Mouse (Mus musculus): Measurements from ENCODE around the gene Gpr62. TPM values are rescaled to one million over a fixed set of nuclear protein-coding genes. Genes with fewer than 3 reads are reported as not detected.

Gene Gpr62
- polyA plus RNA-seq, 1 experiment from 2014 or later = 0.66 TPM

DNA sequence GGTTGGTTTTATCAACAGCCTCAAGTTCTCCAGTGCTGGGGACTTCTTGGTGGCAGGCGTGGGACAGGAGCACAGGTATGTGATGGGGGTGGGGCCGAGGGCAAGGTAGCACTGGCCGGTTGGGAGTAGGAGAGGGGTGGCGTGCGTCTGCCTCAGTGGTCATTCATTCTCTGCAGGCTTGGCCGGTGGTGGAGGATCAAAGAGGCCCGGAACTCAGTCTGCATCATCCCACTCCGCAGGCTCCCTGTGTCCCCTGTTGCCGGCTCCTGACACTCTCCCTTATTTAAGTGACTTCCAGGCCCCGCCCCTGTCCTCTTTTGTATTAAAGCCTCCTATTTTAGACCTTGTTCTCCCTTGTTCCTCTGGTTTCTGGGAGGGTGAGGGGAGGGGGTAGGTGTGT lies 19.3 kb upstream of the Gpr62 start:
- Histone ChIP-seq H3K4me2 (replicated peaks; ENCODE audit: low read depth, low read length) (no peak overlapping the region), H3K27ac (ENCODE audit: low read depth, low read length) (no peak overlapping the region), H3K9me3 (ENCODE audit: control insufficient read depth, low read length) (no peaks in the 10 kb centered on the region), H3K4me3 (ENCODE audit: low read length) (no peak overlapping the region), H3K9ac (ENCODE audit: low read depth, low read length) (no peak overlapping the region), H3K4me1 (ENCODE audit: control insufficient read depth, insufficient read depth, low read length) (no peaks in the 10 kb centered on the region), H3K36me3 (ENCODE audit: control insufficient read depth, insufficient read depth, low read length) (peaks cover 54% of the 10 kb centered on the region), H3K27me3 (ENCODE audit: control insufficient read depth, insufficient read depth, low read length) (no peaks in the 10 kb centered on the region)
- no peak for ATAC-seq (ENCODE audit: low FRiP score, low TSS enrichment)
- 81% methylated on average over 10 of the region's 10 CpGs for WGBS

DNA sequence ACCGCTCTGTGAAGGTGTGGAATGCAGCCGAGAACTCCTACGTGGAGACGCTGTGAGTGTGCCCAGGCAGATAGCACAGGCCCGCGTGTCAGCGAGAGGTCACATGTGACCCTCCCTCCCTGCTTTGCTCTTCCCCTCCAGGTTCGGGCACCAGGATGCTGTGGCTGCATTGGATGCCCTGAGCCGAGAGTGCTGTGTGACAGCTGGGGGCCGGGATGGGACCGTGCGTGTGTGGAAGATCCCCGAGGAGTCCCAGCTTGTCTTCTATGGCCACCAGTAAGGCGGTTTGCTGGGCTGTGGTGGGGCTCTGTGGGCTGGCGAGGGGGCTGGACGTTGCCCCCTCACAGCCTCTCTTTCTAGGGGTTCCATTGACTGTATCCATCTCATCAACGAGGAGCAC lies 17.9 kb upstream of the Gpr62 start:
- Histone ChIP-seq H3K27me3 (ENCODE audit: control insufficient read depth, insufficient read depth, low read length) (no peaks in the 10 kb centered on the region), H3K36me3 (ENCODE audit: control insufficient read depth, insufficient read depth, low read length) (peaks cover 54% of the 10 kb centered on the region), H3K4me2 (replicated peaks; ENCODE audit: low read depth, low read length) (no peak overlapping the region), H3K4me3 (ENCODE audit: low read length) (no peak overlapping the region), H3K9ac (ENCODE audit: low read depth, low read length) (no peak overlapping the region), H3K4me1 (ENCODE audit: control insufficient read depth, insufficient read depth, low read length) (no peaks in the 10 kb centered on the region), H3K9me3 (ENCODE audit: control insufficient read depth, low read length) (no peaks in the 10 kb centered on the region), H3K27ac (ENCODE audit: low read depth, low read length) (no peak overlapping the region)
- no peak for ATAC-seq (ENCODE audit: low FRiP score, low TSS enrichment)
- 92% methylated on average over 17 of the region's 17 CpGs for WGBS

DNA sequence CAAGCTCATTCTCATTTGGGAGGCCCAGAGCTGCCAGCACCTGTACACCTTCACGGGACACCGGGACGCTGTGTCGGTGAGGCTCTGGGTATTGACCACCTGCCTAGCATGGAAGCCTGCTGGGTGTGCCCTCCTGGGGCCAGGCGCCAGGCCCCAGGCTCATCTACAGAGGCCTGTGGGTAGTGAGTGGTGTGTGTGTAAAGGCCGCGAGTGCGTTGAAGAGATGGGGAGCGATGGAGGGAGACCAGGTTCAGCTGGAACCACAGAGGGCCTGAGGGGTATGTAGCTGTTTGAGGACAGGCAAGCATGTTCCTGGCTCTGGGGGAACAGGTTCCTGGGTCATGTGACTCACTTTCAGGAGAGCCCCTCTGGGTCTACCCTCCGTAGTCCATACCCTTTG lies 17.4 kb upstream of the Gpr62 start:
- 93% methylated on average over 10 of the region's 10 CpGs for WGBS
- H3K9ac ChIP-seq (ENCODE audit: low read depth, low read length) = no peak overlapping the region

DNA sequence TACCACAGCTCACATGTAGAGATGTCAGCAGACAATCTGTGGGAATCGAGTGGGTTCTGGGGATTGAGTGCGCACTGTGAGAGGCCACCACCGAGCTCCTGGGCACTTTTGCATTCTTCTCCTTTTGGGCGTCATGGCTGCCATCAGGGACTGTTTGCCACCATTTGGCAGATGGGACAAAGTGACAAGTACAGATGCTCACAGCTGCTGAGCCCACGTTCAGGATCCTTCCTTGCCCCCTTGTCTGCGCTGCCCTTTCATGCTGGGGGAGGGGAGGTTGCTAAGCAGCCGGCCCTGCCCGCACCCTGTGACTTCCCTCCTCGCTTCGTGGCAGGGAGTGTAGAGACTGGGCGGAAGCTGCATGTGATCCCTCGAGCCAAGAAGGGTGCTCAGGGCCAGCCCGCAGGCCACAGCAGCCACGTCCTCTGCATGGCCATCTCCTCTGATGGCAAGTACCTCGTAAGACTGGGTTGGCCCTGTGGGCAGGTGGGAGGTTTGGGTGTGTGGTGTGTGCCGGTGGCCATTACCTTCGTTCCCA lies 16.9 kb upstream of the Gpr62 start:
- ATAC-seq (ENCODE audit: low FRiP score, low TSS enrichment) = no peak
- Histone ChIP-seq H3K36me3 (ENCODE audit: control insufficient read depth, insufficient read depth, low read length) (peaks cover 54% of the 10 kb centered on the region), H3K4me3 (ENCODE audit: low read length) (no peak overlapping the region), H3K27ac (ENCODE audit: low read depth, low read length) (no peak overlapping the region), H3K27me3 (ENCODE audit: control insufficient read depth, insufficient read depth, low read length) (no peaks in the 10 kb centered on the region), H3K4me2 (replicated peaks; ENCODE audit: low read depth, low read length) (no peak overlapping the region), H3K4me1 (ENCODE audit: control insufficient read depth, insufficient read depth, low read length) (peaks cover 9% of the 10 kb centered on the region), H3K9me3 (ENCODE audit: control insufficient read depth, low read length) (no peaks in the 10 kb centered on the region), H3K9ac (ENCODE audit: low read depth, low read length) (no peak overlapping the region)
- WGBS = 89% methylated on average over 17 of the region's 17 CpGs

More for the DNA sequence above, 17.4 kb upstream of the Gpr62 start:
- H3K27me3 ChIP-seq (ENCODE audit: control insufficient read depth, insufficient read depth, low read length) = no peaks in the 10 kb centered on the region
- no peak overlapping the region for H3K4me3 ChIP-seq (ENCODE audit: low read length)
- H3K4me2 ChIP-seq (replicated peaks; ENCODE audit: low read depth, low read length) = no peak overlapping the region
- peaks cover 4% of the 10 kb centered on the region for H3K4me1 ChIP-seq (ENCODE audit: control insufficient read depth, insufficient read depth, low read length)
- no peaks in the 10 kb centered on the region for H3K9me3 ChIP-seq (ENCODE audit: control insufficient read depth, low read length)
- no peak overlapping the region for H3K27ac ChIP-seq (ENCODE audit: low read depth, low read length)
- H3K36me3 ChIP-seq (ENCODE audit: control insufficient read depth, insufficient read depth, low read length) = peaks cover 54% of the 10 kb centered on the region
- no peak for ATAC-seq (ENCODE audit: low FRiP score, low TSS enrichment)

DNA sequence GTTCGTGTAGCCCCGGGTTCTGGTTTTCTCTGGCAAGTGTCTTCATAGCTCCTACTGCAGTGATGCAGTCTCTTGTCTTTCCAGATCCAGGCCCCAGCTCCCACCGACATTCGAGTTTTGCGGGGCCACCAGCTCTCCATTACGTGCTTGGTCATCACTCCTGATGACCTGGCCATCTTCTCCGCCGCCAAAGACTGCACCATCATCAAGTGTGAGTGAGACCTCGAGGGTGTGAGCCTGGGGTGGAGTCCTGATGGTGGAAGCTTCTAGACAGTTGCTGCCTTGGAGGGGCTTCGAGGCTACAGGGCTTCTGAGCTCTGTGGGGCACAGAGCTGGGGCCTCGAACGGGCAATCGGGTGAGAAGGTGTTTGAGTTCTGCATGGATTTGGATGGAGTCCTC lies 15.9 kb upstream of the Gpr62 start:
- no peak overlapping the region for H3K9ac ChIP-seq (ENCODE audit: low read depth, low read length)
- no peaks in the 10 kb centered on the region for H3K9me3 ChIP-seq (ENCODE audit: control insufficient read depth, low read length)
- H3K27ac ChIP-seq (ENCODE audit: low read depth, low read length) = no peak overlapping the region
- WGBS = 90% methylated on average over 13 of the region's 13 CpGs
- peaks cover 9% of the 10 kb centered on the region for H3K4me1 ChIP-seq (ENCODE audit: control insufficient read depth, insufficient read depth, low read length)
- H3K4me2 ChIP-seq (replicated peaks; ENCODE audit: low read depth, low read length) = no peak overlapping the region
- no peak for ATAC-seq (ENCODE audit: low FRiP score, low TSS enrichment)
- H3K36me3 ChIP-seq (ENCODE audit: control insufficient read depth, insufficient read depth, low read length) = peaks cover 54% of the 10 kb centered on the region
- no peak overlapping the region for H3K4me3 ChIP-seq (ENCODE audit: low read length)
- H3K27me3 ChIP-seq (ENCODE audit: control insufficient read depth, insufficient read depth, low read length) = no peaks in the 10 kb centered on the region

DNA sequence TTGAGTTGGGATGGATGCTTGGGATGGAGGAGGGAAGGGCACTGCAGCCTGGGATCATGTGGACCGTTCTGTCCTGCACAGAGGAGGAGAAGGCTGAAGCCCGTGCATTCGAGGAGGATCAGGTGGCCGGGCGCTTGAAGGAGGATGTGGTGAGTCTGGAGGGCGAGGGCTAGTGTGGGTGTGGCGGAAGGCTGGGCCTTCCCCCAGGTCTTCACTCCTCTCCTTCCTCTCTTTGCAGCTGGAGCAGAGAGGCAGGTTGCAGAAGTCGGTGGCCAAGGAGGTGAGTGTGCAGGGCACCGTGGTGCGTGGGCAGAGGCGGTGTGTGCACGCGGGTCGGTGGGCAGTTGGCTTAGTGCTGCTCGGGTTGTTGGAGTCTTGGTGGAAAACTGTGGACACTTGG lies 15.3 kb upstream of the Gpr62 start:
- H3K27me3 ChIP-seq (ENCODE audit: control insufficient read depth, insufficient read depth, low read length) = no peaks in the 10 kb centered on the region
- 90% methylated on average over 15 of the region's 15 CpGs for WGBS
- ATAC-seq (ENCODE audit: low FRiP score, low TSS enrichment) = no peak
- H3K36me3 ChIP-seq (ENCODE audit: control insufficient read depth, insufficient read depth, low read length) = peaks cover 53% of the 10 kb centered on the region
- no peaks in the 10 kb centered on the region for H3K9me3 ChIP-seq (ENCODE audit: control insufficient read depth, low read length)
- H3K4me3 ChIP-seq (ENCODE audit: low read length) = no peak overlapping the region
- no peak overlapping the region for H3K9ac ChIP-seq (ENCODE audit: low read depth, low read length)
- H3K27ac ChIP-seq (ENCODE audit: low read depth, low read length) = no peak overlapping the region
- H3K4me2 ChIP-seq (replicated peaks; ENCODE audit: low read depth, low read length) = no peak overlapping the region
- H3K4me1 ChIP-seq (ENCODE audit: control insufficient read depth, insufficient read depth, low read length) = peaks cover 15% of the 10 kb centered on the region

DNA sequence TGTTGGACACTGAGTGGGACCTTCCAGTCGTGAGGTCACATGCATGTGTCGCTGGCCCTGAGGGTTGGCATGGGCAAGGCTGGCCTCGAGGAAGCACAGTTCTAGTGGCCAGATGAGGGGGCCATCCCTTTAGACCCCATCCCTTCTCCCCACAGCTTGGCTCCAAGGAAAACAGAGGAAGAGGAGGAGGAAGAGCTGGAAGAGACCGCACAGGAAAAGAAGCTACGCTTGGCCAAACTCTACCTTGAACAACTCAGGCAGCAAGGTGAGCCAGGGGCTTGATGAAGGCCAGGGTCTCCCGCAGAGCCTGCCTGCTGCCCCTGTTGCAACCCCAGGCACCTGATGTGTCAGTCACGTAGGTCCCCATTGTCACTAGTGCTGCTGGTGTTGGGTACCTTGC lies 14.8 kb upstream of the Gpr62 start:
- Histone ChIP-seq H3K36me3 (ENCODE audit: control insufficient read depth, insufficient read depth, low read length) (peaks cover 48% of the 10 kb centered on the region), H3K4me1 (ENCODE audit: control insufficient read depth, insufficient read depth, low read length) (peaks cover 19% of the 10 kb centered on the region), H3K27ac (ENCODE audit: low read depth, low read length) (no peak overlapping the region), H3K4me2 (replicated peaks; ENCODE audit: low read depth, low read length) (no peak overlapping the region), H3K4me3 (ENCODE audit: low read length) (no peak overlapping the region), H3K27me3 (ENCODE audit: control insufficient read depth, insufficient read depth, low read length) (no peaks in the 10 kb centered on the region), H3K9ac (ENCODE audit: low read depth, low read length) (no peak overlapping the region), H3K9me3 (ENCODE audit: control insufficient read depth, low read length) (no peaks in the 10 kb centered on the region)
- ATAC-seq (ENCODE audit: low FRiP score, low TSS enrichment) = no peak
- 89% methylated on average over 7 of the region's 7 CpGs for WGBS

DNA sequence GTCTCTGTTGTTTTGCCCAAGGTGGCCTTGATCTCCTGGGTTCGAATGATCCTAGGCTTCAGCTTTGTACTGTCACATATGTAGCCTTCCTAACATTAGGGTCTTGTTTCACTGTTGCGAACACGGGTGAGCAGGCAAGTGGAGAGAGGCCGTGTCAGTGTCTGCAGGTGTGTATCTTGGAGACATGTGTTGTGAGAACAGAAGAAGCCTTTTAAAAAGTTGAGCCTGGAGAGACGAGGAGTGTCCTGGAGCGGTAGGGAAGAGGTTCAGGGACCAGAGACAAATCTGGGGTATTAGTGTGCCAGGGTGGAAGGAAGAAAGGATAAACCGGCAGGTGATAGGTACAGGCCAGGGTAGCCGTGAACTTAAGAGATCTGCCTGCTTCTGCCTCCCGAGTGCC lies 12.4 kb upstream of the Gpr62 start:
- 74% methylated on average over 9 of the region's 9 CpGs for WGBS
- no peaks in the 10 kb centered on the region for H3K27me3 ChIP-seq (ENCODE audit: control insufficient read depth, insufficient read depth, low read length)
- no peak overlapping the region for H3K27ac ChIP-seq (ENCODE audit: low read depth, low read length)
- peak overlapping the region; percentile 74; the same call in 1 of the 2 replicates for H3K9ac ChIP-seq (ENCODE audit: low read depth, low read length)
- peak overlapping the region; percentile 70 for H3K4me3 ChIP-seq (ENCODE audit: low read length)
- peaks cover 25% of the 10 kb centered on the region for H3K36me3 ChIP-seq (ENCODE audit: control insufficient read depth, insufficient read depth, low read length)
- no peaks in the 10 kb centered on the region for H3K9me3 ChIP-seq (ENCODE audit: control insufficient read depth, low read length)
- peak overlapping the region; percentile 79 for H3K4me2 ChIP-seq (replicated peaks; ENCODE audit: low read depth, low read length)
- ATAC-seq (ENCODE audit: low FRiP score, low TSS enrichment) = no peak
- H3K4me1 ChIP-seq (ENCODE audit: control insufficient read depth, insufficient read depth, low read length) = peaks cover 19% of the 10 kb centered on the region

DNA sequence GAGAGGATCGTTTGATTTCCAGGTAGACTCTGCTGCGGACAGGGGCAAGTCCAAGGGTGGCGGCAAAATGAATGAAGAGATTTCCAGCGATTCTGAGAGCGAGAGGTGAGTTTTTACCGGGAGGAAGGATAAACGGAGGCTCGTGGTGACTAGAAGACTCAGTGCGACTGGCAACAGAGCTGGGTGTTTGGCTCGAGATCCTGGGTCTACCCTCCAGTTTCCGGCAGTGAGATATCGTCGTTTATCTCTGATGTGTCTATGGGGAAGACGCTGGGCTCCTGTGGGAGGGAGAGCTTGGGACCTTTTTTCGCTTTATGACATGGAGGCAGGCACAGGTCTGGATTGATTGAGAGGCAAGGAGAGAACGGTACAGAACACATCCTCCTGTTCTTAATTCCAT lies 11.9 kb upstream of the Gpr62 start:
- no peak for ATAC-seq (ENCODE audit: low FRiP score, low TSS enrichment)
- Histone ChIP-seq H3K27me3 (ENCODE audit: control insufficient read depth, insufficient read depth, low read length) (no peaks in the 10 kb centered on the region), H3K4me2 (replicated peaks; ENCODE audit: low read depth, low read length) (peak overlapping the region; percentile 79), H3K27ac (ENCODE audit: low read depth, low read length) (no peak overlapping the region), H3K9ac (ENCODE audit: low read depth, low read length) (peak overlapping the region; percentile 74), H3K9me3 (ENCODE audit: control insufficient read depth, low read length) (no peaks in the 10 kb centered on the region), H3K4me1 (ENCODE audit: control insufficient read depth, insufficient read depth, low read length) (peaks cover 19% of the 10 kb centered on the region), H3K4me3 (ENCODE audit: low read length) (peak overlapping the region; percentile 70), H3K36me3 (ENCODE audit: control insufficient read depth, insufficient read depth, low read length) (peaks cover 20% of the 10 kb centered on the region)
- 3% methylated on average over 16 of the region's 16 CpGs for WGBS

Measured in kidney, embryonic 14.5 days (tissue).